Mouse (Mus musculus) lung, adult 10 weeks (tissue): ENCODE measurements around the gene Olfr693. TPM values are rescaled to one million over a fixed set of nuclear protein-coding genes. Genes with fewer than 3 reads are reported as not detected.

Experiments used
- polyA plus RNA-seq: library from polyadenylated mRNA; stranded (reverse); fragments of 350-450 nt; fragmentation: Illumina TruSeq; extraction: RNeasy Lipid Tissue Mini Kit (QIAGEN cat#74804); gene quantifications from one replicate; pipeline ENCODE4 v1.2.3, GENCODE M21; 2014; ENCODE audit warnings: low read depth, low replicate concordance; ENCODE audit not compliant: insufficient read depth

Gene Olfr693
- polyA plus RNA-seq: not detected

GRCm38 (mm10) chr7:106680484-106680883, at the start of gene Olfr693:
Gene Olfr693 (minus strand): TSS chr7:106680584.

GRCm38 (mm10) chr7:106716296-106716695, 35.9 kb upstream of the Olfr693 start, which contains the start of gene Olfr695:
Gene Olfr695 (minus strand): TSS chr7:106716396.

GRCm38 (mm10) chr7:106691714-106692113, 11.3 kb upstream of the Olfr693 start, which contains the start of gene Olfr694:
Gene Olfr694 (minus strand): TSS chr7:106691814.

Other genes with a start within 250 kb of the Olfr693 start
- not detected for gene Olfr694, start 11.2 kb upstream of the Olfr693 start, polyA plus RNA-seq
- gene Olfr695, start 35.8 kb upstream of the Olfr693 start, polyA plus RNA-seq: not detected
- gene Olfr697, start 61.9 kb upstream of the Olfr693 start, polyA plus RNA-seq: not detected
- not detected for gene Olfr698, start 74.8 kb upstream of the Olfr693 start, polyA plus RNA-seq
- gene Olfr699, start 112.6 kb upstream of the Olfr693 start, polyA plus RNA-seq: not detected
- not detected for gene Olfr700, start 128.2 kb upstream of the Olfr693 start, polyA plus RNA-seq
- gene Olfr701, start 133.5 kb upstream of the Olfr693 start, polyA plus RNA-seq: not detected
- gene Olfr702, start 153.3 kb upstream of the Olfr693 start, polyA plus RNA-seq: not detected
- gene Olfr703, start 162.8 kb upstream of the Olfr693 start, polyA plus RNA-seq: not detected
- not detected for gene Olfr704, start 182.6 kb upstream of the Olfr693 start, polyA plus RNA-seq
- not detected for gene Olfr705, start 196.3 kb upstream of the Olfr693 start, polyA plus RNA-seq
- gene Olfr706, start 207.6 kb upstream of the Olfr693 start, polyA plus RNA-seq: not detected
- gene Olfr707, start 220.7 kb upstream of the Olfr693 start, polyA plus RNA-seq: not detected
- gene Olfr1532-ps1, start 227.4 kb upstream of the Olfr693 start, polyA plus RNA-seq: not detected